Mouse (Mus musculus): Measurements from ENCODE around the gene P4ha3. TPM values are rescaled to one million over a fixed set of nuclear protein-coding genes. Genes with fewer than 3 reads are reported as not detected.

Gene P4ha3
- total RNA-seq, 2 experiments from 2014 or later, result 5.4 to 6.0 TPM

DNA sequence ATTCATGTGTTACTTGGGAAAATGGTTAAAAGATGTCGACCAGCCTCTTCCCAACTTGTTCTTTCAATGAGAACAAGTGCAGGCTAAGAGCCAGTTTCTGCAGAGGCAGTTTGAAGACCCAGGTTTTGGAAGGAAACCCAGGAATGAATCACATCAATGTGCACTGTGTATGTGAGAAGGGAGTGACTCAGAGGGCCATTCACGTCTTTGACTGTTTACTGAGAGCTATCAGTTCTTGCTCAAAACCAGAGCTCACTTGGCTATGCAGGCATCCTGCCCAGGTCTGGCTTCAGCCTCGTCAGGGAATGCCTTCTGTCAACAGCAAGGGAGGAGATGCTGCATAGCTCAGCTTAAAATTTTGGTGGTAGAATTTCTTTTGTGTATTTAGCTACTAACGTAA, 17.0 kb downstream of the P4ha3 start:
- peak in 1 of 2 experiments; percentile 47 for DNase-seq (ENCODE audit: extremely low spot score in 1 of 2, low spot score in 1 of 2)

DNA sequence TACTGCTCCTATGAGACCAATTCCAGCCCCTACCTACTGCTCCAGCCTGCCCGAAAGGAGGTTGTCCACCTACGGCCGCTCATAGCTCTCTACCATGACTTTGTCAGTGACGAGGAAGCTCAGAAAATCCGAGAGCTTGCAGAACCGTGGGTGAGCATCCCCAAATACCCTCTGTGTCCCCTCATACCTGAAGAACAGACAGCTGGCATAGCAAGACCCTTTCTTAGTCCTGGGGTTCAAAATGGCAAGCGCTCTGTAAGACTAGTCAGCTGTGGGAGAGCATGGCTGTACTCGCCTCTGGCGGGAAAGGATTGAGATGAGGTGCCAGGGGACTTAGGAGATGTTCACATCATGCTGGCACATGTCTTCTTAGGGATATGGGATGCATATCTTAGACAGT, 20.6 kb downstream of the P4ha3 start:
- DNase-seq (ENCODE audit: extremely low spot score in 1 of 2, low spot score in 1 of 2), result no peak

DNA sequence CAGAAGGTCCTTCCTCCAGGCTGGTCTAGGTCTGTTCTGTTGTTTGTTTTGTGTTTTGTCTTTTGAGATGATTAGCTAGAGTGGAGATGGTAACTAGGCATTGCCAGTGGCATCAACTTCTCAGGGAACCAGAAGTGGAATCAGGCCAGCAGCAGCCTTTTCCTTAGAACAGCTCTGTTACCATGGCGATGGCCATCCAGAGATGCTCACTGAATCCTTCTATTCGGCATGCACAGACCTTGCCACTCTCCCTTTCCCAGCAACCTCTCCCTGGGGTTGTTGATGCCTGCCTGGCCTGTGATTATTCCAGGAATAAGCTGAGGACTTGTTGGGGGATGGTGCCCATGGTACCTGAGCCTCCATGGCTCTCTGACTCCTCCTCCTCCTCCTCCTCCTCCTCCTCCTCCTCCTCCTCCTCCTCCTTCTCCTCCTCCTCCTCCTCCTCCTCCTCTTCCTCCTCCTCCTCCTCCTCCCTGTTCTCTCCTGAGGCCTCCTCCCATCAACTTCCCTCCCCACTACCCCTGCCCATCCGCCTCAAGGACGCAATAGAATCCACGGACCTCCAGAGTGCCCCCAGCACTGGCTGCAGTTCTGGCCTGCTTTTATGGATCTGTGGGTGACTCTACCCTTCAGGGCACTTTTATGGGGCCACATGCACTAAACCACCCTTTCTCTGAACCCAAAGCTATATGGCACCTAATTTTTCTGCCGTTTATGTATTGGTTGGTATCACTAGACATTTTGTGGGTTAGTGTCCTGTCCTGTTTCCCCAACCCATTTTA, 22.7 kb downstream of the P4ha3 start:
- DNase-seq (ENCODE audit: extremely low spot score in 1 of 2, low spot score in 1 of 2), result no peak

DNA sequence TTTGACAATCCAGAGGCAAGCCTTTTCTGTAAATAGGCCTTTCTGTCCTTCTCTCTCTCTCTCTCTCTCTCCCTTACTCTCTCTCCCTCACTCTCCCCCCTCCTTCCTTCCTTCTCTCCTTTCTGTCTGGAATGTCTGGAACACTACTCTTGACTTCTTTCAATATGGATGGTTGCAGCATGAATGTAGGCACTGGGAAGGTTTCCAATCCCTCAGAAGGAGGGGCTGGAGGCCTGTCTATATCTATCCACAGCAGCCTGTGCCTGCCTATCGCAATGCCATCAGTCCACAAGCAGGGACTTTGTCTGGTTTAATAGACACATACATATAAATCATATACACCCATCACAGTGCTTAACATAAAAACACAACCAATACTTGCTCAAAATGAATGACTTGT, 23.9 kb downstream of the P4ha3 start:
- no peak for DNase-seq (ENCODE audit: extremely low spot score in 1 of 2, low spot score in 1 of 2)

DNA sequence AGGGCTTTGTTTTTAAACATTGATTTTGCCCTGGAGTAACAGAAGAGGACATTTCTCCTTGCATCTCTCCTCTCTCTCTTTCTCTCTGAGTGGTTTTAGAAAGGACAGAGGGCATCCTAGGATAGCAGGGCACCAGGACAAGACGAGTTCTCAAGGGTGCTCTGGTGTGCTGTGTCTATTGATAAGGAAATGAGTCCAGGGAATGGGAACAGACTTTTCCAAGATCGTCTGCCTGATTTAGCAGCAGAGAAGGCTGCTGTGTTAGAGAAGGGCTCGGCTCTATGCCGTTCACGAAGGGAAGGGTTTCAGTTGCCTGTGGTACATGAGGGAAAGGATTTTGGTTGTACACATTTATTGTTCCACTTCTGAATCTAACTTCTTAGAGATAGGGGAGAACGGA, 24.4 kb downstream of the P4ha3 start:
- no peak for DNase-seq (ENCODE audit: extremely low spot score in 1 of 2, low spot score in 1 of 2)

DNA sequence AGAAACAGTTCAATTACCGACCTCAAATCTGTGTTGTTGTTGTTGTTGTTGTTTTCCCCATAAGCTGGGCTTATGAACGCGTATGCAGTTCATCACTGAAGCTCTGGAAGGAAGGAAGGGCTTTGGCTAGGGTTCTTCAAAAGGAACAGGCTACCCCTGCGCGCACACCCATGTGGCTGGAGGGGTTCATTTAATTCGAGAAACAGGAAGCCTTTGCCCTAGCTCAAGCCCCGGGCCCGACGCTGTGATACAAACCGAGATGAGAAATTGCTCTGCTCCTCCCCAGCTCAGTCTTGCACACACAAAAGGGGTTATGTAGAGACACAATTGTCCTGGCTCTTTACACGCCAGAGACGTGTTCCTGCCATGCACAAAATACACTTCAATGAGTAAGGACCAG, 25.0 kb downstream of the P4ha3 start:
- no peak for DNase-seq (ENCODE audit: extremely low spot score in 1 of 2, low spot score in 1 of 2)

DNA sequence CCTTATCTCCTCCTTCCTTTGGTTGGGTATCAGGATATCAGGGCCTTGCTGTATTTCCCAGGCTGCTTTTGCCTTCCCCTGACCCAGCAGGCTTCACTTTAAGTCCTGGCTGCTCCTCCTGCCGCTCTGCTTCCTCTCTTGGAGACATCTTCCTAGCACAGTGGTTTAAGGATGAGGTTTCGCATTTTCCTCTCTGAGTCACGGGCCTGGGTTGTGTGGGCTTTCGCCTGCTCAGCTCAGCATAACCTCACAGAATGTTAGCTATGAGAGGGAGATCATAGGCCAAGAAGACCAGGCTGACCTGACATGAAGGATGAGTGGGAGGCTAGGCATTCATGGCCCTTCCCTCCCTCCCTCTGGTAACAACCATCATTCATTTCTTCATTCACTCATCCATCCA, 27.4 kb downstream of the P4ha3 start:
- DNase-seq (ENCODE audit: extremely low spot score in 1 of 2, low spot score in 1 of 2), result no peak

DNA sequence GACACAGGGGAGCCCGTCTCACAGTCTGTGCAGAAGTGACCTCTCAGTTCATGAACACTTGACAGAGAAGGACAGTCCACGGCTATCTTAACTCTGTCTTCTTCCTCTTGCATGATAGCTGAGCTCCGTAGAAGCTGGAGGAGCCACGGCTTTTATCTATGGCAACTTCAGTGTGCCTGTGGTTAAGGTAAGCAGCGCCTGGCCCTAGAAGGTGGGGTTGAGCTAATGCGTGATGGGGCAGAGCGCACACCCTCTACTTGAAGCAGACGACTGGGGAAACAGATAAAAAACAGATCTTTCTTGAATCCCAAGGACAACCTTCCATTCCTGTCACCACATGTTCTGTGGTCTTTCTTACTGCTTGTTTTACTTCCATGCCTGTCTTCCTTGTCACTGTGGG, 31.6 kb downstream of the P4ha3 start:
- no peak for DNase-seq (ENCODE audit: extremely low spot score in 1 of 2, low spot score in 1 of 2)

DNA sequence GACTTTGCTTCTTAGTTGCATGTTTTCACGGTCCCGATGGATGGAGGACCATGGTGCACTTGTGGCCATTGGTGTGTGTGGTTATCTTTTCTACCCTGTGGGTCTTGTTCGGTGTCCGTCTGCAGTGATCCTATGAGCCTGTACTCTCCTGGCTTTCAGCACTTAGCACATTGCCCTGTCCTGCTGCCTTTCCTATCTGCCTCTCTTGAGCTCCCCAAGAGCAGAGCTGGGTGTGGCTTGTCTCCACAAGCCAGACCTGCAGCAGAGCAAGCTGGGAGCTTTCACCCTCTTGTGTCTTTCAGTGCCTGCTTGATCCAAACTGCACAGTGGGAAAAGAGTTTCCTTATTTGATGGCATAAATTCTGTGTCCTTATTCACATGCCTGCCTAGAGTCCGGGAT, 32.2 kb downstream of the P4ha3 start:
- DNase-seq (ENCODE audit: extremely low spot score in 1 of 2, low spot score in 1 of 2), result no peak

DNA sequence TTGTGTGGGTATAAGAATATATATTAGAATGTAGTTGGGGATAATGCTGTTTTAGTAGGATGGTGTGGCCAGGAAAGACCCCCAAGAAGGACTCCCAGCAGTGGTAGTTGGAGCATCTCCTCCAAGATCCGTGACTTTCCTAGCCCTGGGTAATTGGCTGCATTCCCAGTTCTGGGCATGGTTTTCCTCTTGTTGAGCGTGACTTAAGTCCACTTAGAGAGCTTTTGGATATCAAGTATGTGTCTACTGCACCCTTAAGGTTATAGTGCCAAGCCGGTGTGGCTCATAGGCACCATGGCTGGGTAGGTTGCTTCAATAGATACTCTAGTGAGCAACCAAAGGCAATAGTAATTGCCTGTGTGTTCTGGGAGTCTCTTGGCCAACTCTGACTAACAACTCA, 38.4 kb downstream of the P4ha3 start:
- no peak for DNase-seq (ENCODE audit: extremely low spot score in 1 of 2, low spot score in 1 of 2)

DNA sequence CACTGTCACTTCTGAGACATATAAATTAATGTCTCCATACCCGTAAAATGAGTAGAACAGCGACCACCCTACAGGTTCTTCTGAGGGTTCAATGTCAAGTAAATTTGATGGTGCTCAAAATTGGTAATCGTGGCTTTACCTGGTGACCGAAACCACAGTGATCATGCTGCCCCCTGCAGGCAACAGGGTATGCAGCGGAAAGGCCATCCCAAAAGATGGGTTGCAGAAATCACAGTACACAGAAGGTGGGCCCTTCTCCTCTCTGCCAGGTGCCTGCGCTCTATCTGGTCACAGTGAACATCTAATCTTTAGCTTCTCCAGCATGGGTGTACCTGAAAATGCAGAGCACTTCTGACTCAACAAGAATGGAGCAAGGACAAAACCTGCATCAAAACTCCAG, 40.2 kb downstream of the P4ha3 start:
- DNase-seq (ENCODE audit: extremely low spot score in 1 of 2, low spot score in 1 of 2), result peak; percentile 54 to 79

DNA sequence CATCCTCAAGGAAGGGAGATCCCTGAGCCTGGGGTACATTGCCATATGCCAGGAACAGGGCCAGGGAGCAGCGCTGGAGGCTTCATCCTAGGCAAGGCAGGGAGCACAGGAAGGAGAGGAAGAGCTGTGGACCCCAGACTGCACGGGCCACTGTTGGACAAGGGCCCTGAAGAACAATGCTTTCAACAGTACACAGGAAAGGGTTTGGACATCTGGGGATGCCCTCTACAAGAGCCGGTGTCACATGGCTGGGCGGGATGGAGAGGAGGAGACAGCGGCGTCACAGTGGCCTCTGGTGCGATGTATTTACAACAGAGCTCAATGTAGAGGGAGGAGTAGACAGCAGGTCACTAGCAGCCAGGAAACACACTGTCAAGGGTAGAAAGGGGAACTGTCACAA, 42.2 kb downstream of the P4ha3 start:
- DNase-seq (ENCODE audit: extremely low spot score in 1 of 2, low spot score in 1 of 2), result no peak

DNA sequence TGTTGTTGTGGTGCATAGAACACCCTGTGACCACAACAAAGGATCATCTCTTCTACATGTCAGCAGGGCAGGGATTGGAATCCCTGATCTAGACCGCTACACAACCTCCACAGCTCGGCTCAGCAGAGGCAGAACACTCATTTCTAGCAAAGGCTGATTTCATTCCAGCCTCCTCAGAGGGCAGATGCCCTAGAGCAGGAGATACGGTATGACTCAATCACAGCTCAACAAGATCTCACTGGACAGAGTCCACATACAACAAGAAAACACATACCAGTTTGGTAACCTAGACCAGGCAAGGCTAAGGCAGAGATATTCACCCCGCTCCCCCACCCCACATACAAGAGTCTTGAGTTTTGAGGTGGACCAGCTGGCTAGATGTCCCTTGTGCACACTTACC, 43.3 kb downstream of the P4ha3 start:
- DNase-seq (ENCODE audit: extremely low spot score in 1 of 2, low spot score in 1 of 2), result no peak

DNA sequence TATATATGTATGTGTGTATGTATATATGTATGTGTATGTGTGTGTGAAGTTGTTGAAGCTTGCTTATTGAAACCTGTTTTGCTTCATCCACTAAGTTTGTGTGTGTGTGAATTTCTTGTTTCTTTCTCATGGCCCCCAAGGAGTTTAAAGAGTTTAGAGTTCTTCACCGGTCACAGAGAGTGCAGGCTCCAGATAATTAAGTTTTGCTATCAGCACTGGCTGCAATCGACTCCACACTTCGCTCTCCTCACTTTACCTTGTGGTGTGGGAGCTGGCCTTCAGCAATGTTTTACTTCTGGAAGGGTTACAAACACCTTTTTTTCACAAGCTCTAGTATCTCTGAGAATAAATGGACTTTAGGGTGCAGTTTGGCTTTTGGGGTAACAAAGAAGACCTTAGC, 45.9 kb downstream of the P4ha3 start:
- DNase-seq (ENCODE audit: extremely low spot score in 1 of 2, low spot score in 1 of 2), result no peak

DNA sequence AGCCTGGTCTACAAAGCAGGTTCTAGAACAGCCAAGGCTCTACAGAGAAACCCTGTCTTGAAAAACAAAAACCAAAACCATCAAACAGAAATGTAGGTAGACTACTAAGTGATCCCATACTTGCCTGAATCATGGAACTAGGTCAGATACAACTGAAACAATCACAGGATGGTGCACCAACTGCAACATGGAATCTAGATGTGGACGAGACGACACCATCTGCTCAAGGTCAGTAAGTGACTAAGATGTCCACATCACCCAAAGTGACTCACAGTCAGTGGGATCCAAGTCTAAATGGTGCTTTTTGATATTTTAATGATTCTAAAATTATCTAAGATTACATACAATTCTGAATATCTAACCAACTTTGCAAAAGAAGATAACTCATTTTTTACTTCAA, 50.6 kb downstream of the P4ha3 start:
- DNase-seq (ENCODE audit: extremely low spot score in 1 of 2, low spot score in 1 of 2), result no peak

DNA sequence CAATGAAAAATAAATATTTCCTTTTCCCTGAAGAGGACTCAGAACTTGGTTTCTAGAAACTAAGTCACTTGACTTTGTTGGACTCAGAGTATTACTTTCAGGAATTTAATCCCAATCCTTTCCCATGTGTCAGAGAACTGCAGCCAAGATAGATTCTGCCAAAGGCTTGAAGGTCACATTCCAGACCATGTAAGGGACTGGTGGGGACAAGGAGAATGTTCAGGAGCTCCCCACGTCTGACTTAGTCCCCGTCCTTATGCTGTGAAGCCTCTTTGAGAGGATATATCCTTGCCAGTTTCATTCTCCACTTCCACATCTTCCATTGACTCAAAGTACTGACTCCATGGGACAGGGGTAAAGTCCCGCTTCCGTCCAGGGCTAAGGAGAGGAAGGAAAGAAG, 69.7 kb downstream of the P4ha3 start:
- DNase-seq (ENCODE audit: extremely low spot score in 1 of 2, low spot score in 1 of 2), result no peak

DNA sequence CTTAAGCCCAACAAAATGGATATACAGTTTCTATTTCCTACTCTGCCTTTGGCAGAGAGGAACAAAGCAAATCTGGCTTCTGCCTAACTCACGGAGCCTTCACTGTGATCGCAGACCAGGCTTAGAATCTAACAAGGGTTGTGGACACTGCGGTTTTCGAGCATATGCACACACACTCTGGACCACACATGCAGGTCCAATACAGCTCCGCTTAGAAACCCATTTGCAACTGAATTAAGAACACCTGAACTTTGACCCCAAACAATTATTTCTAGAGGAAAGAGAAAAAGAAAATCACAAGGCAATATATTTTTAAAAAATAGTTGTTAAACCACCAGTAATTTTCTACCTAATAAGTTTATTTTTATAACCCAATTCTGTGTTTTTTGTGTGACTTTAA, 71.0 kb downstream of the P4ha3 start:
- no peak for DNase-seq (ENCODE audit: extremely low spot score in 1 of 2, low spot score in 1 of 2)

DNA sequence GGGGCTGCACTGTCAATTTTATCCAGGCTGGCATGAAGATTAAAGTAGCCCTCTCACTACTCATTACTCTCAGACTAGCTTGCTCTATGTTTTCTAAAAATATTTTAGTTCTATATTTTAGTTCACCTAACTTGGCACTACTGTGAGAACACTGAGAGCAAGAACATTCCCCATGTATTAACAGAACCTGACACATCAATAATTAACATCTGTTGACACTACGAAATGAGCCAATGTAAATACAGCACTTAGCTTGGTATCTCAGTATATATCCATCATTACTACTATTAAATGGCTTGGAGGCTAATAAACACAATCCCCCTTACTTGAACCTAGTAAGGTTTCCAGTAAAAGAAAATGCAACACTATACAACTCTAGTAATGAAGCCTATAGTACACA, 71.4 kb downstream of the P4ha3 start:
- no peak for DNase-seq (ENCODE audit: extremely low spot score in 1 of 2, low spot score in 1 of 2)

DNA sequence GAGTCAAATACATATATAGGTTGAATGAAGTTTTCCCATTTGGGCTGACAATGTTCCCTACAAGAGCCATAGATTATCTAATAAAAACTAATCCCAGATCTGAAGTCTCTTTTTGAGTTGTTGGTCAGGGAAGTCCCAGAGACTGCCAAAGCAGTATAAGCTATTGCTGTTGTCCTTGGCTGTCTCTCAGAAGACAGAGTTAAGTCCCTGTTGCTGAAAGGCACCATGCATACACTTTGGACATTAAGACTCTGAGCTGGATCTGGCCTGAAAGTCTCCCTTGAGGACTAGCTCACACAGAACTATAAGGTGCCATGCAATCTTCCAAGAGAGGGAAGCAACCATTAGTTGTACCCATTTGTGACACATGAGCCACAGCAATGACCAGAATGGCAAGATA, 72.5 kb downstream of the P4ha3 start:
- no peak for DNase-seq (ENCODE audit: extremely low spot score in 1 of 2, low spot score in 1 of 2)

DNA sequence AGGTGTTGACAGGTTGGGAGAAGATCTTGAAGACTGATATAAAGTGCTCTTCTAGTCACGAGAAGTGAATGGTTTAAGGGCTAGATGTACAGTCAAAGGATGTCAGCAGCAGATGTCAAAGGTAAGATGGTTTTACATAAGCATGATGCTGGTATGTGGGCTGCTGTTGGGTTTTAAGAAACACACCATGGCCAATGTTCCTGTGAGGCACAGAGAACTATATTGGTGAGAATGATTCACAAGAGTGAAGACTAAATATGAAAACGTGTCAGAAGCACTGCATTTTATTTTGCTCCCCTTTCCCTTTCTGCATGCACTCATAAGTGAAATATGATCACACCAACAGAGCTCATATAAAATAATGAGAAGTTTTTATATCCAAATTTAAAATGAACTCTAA, 77.8 kb downstream of the P4ha3 start:
- no peak for DNase-seq (ENCODE audit: extremely low spot score in 1 of 2, low spot score in 1 of 2)

DNA sequence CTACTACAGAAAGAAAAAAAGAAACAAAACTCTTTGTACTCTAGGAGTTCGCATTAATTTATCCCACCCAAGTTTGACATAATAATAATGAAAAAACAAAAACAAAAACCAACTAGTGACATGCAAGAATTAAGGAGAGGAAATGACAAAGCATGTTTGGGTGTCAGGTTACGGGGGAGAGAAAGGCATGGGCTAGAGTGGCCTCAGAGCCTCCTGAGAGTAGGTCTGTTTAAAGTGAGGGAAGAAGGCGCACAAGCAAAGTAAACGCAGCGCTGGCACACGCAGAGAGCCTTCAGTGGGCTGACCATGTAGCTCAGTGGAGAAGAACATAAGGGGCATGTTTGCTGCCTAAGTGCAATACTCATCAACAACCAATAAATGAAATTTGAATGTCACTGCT, 79.6 kb downstream of the P4ha3 start:
- DNase-seq (ENCODE audit: extremely low spot score in 1 of 2, low spot score in 1 of 2), result no peak

Measured in layer of hippocampus, postnatal 25 days (tissue).